Mouse (Mus musculus) heart, adult 2 months (tissue): ENCODE results near the gene Lad1.

Experiments
- CTCF ChIP-seq: fragments of 200-600 bp; IDR thresholded peaks from 2 replicates; pipeline ENCODE4 v1.8.1; 2022; ENCODE audit warnings: antibody characterized with exemption, mild to moderate bottlenecking, moderate library complexity
- EP300 ChIP-seq: fragments of 200-500 bp; IDR thresholded peaks from 2 replicates; pipeline ENCODE4 v1.6.1; 2011; ENCODE audit warnings: low read depth, low read length, control low read depth; ENCODE audit not compliant: insufficient read depth

- TF ChIP-seq CTCF, result no peak
- no peak for TF ChIP-seq EP300
Measured at GRCm38 (mm10) chr1:135852044-135852756, 33.8 kb downstream of the Lad1 start.
